Mouse (Mus musculus) adrenal gland, adult 2 months (tissue): Measurements from ENCODE around the gene Skap1. TPM values are rescaled to one million over a fixed set of nuclear protein-coding genes. Genes with fewer than 3 reads are reported as not detected.

Source experiments
- DNase-seq: peaks from one replicate; pipeline ENCODE4 v3.0.0; 2021
- long read RNA-seq: library from polyadenylated mRNA; stranded (forward); transcript quantifications from one replicate; pipeline ENCODE4 v2.0.0, GENCODE M21; 2021
- polyA plus RNA-seq: library from polyadenylated mRNA; depleted of rRNA; stranded (reverse); fragments of >200 nt; gene quantifications from 2 replicates; pipeline ENCODE4 v1.2.3, GENCODE M21; 2012; rRNA removed
- total RNA-seq, 2 experiments: library from RNA; stranded (reverse); gene quantifications; 2 replicates each; pipeline ENCODE4 v1.2.3; 2021

The Skap1 gene
- total RNA-seq = 1 to 10 TPM; 5.5 to 6.5 TPM
- 2.9 and 3.3 TPM in 2 replicates for polyA plus RNA-seq
- long read RNA-seq, partial matches to known transcripts = 0 of 4 reads
- long read RNA-seq, other reads (novel, unspliced or antisense) = 1 of 4 reads

- peak; percentile 58 for DNase-seq
Observed at GRCm38 (mm10) chr11:96463986-96464715, at the start of gene Skap1. Gene Skap1 (plus strand): TSS chr11:96464593.

- no peak for DNase-seq
Observed at GRCm38 (mm10) chr11:96421074-96421473, 43.3 kb upstream of the Skap1 start.

- no peak for DNase-seq
Observed at GRCm38 (mm10) chr11:96421517-96422265, 42.7 kb upstream of the Skap1 start.

GRCm38 (mm10) chr11:96425193-96425592 is 39.2 kb upstream of the Skap1 start:
- no peak for DNase-seq

- DNase-seq = no peak
Observed at GRCm38 (mm10) chr11:96426191-96426590, 38.2 kb upstream of the Skap1 start.

GRCm38 (mm10) chr11:96426805-96427204 is 37.6 kb upstream of the Skap1 start:
- DNase-seq = no peak

GRCm38 (mm10) chr11:96429062-96429461 is 35.3 kb upstream of the Skap1 start:
- DNase-seq = peak; percentile 46

GRCm38 (mm10) chr11:96429891-96430290 is 34.5 kb upstream of the Skap1 start:
- DNase-seq = peak; percentile 67

- no peak for DNase-seq
Observed at GRCm38 (mm10) chr11:96431871-96432270, 32.5 kb upstream of the Skap1 start.

GRCm38 (mm10) chr11:96434888-96435287 is 29.5 kb upstream of the Skap1 start:
- no peak for DNase-seq

- DNase-seq = no peak
Observed at GRCm38 (mm10) chr11:96436525-96436924, 27.9 kb upstream of the Skap1 start.

GRCm38 (mm10) chr11:96438787-96439186 is 25.6 kb upstream of the Skap1 start:
- DNase-seq = peak; percentile 66

GRCm38 (mm10) chr11:96441546-96442185 is 22.7 kb upstream of the Skap1 start:
- no peak for DNase-seq

- no peak for DNase-seq
Observed at GRCm38 (mm10) chr11:96442468-96442867, 21.9 kb upstream of the Skap1 start.

- peak; percentile 59 for DNase-seq
Observed at GRCm38 (mm10) chr11:96447931-96448330, 16.5 kb upstream of the Skap1 start.

GRCm38 (mm10) chr11:96455111-96455510 is 9.3 kb upstream of the Skap1 start:
- DNase-seq = no peak

GRCm38 (mm10) chr11:96455699-96456326 is 8.6 kb upstream of the Skap1 start:
- DNase-seq = no peak

GRCm38 (mm10) chr11:96456508-96457305 is 7.7 kb upstream of the Skap1 start:
- no peak for DNase-seq

- no peak for DNase-seq
Observed at GRCm38 (mm10) chr11:96461766-96462165, 2.6 kb upstream of the Skap1 start.

- DNase-seq = peak; percentile 50
Observed at GRCm38 (mm10) chr11:96462191-96462752, 2.1 kb upstream of the Skap1 start.

GRCm38 (mm10) chr11:96464716-96465060 is 295 bp downstream of the Skap1 start:
- DNase-seq = peak; percentile 41
